Mouse (Mus musculus): ENCODE data around the gene Coq3. TPM values are rescaled to one million over a fixed set of nuclear protein-coding genes. Genes with fewer than 3 reads are reported as not detected.

The Coq3 gene
- total and polyA plus RNA-seq, 3 experiments, result 1.6 to 22.7 (median 14.5) TPM

Other genes with a start within 250 kb of the Coq3 start
- not detected for gene Prdm13, start 193.7 kb upstream of the Coq3 start, total RNA-seq (2021)
- gene Prdm13, start 193.7 kb upstream of the Coq3 start, polyA plus RNA-seq (2012; rRNA removed), result 0.03 TPM in 1 of 2 replicates, not detected in the other
- gene Ccnc, start 152.0 kb upstream of the Coq3 start, total RNA-seq (2021), result 10 to 100 TPM; 18.5 to 26.9 TPM
- gene Ccnc, start 152.0 kb upstream of the Coq3 start, polyA plus RNA-seq (2012; rRNA removed), result 2.4 and 2.7 TPM in 2 replicates
- gene Usp45, start 112.5 kb upstream of the Coq3 start, total RNA-seq (2021), result 10 to 100 TPM; 17.0 to 21.0 TPM
- gene Usp45, start 112.5 kb upstream of the Coq3 start, polyA plus RNA-seq (2012; rRNA removed), result 2.4 and 2.9 TPM in 2 replicates
- 10 to 100 TPM in 1 of 2 experiments, 1 to 10 TPM in 1; 8.9 to 12.2 TPM for gene Tstd3, start 112.5 kb upstream of the Coq3 start, total RNA-seq (2021)
- gene Tstd3, start 112.5 kb upstream of the Coq3 start, polyA plus RNA-seq (2012; rRNA removed), result 0.54 and 0.56 TPM in 2 replicates
- gene Pnisr, start 32.1 kb upstream of the Coq3 start, total RNA-seq (2021), result 100 to 1,000 TPM in 1 of 2 experiments, 10 to 100 TPM in 1; 75.0 to 105 TPM
- 17.0 and 30.9 TPM in 2 replicates for gene Pnisr, start 32.1 kb upstream of the Coq3 start, polyA plus RNA-seq (2012; rRNA removed)
- 1 to 10 TPM; 3.2 to 5.8 TPM for gene Faxc, start 51.7 kb downstream of the Coq3 start, total RNA-seq (2021)
- 1.0 and 1.2 TPM in 2 replicates for gene Faxc, start 51.7 kb downstream of the Coq3 start, polyA plus RNA-seq (2012; rRNA removed)